Mouse (Mus musculus) CH12.LX (cell line): ENCODE data around the gene Lef1.

ENCODE experiments used
- CTCF ChIP-seq, 2 experiments: IDR thresholded peaks in 1 of 2; conservative IDR thresholded peaks in 1 of 2; 2 replicates each; pipeline ENCODE4 v1.5.1; 2011 to 2012; ENCODE audit warnings: low read depth in 2 of 2, low read length in 2 of 2, improper control_type of control experiment in 1 of 2, inconsistent platforms in 1 of 2, mild to moderate bottlenecking in 1 of 2, moderate library complexity in 1 of 2
- JUN ChIP-seq: IDR thresholded peaks from 2 replicates; pipeline ENCODE4 v1.6.1; 2011; ENCODE audit warnings: low read depth, mild to moderate bottlenecking, low read length, improper control_type of control experiment, moderate library complexity; ENCODE audit not compliant: insufficient read depth
- MYC ChIP-seq: IDR thresholded peaks from 2 replicates; pipeline ENCODE4 v1.6.1; 2011; ENCODE audit warnings: low read depth, mild to moderate bottlenecking, improper control_type of control experiment, low read length
- POLR2AphosphoS2 ChIP-seq: IDR thresholded peaks from 2 replicates; pipeline ENCODE4 v1.6.1; 2011; ENCODE audit warnings: low read depth, low read length, improper control_type of control experiment
- RAD21 ChIP-seq: IDR thresholded peaks from 2 replicates; pipeline ENCODE4 v1.6.1; 2011; ENCODE audit warnings: low read depth, mild to moderate bottlenecking, low read length, improper control_type of control experiment, moderate library complexity

DNA sequence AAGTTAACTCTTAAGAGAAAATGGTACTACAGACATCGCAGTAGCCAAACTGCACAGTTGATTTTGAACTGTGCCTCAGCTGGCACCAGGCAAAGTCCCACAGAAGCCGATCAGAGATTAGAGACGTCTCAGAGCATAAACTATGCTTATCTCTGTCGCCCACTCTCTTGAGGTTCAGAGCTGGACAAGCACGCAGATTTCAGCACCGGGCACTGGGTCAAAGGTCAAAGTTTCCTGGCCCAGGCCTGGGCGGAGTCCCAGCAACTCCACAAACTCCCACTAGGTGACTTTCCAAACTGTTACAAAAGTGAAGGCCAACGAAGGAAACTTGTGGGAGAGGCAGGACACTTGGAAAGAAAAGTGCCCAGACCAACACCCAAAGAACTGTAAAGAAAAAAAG lies 160.9 kb downstream of the Lef1 start:
- no peak for TF ChIP-seq CTCF (conservative IDR thresholded peaks at IDR 0.05 in 1 of 2, IDR thresholded peaks at IDR 0.05 in 1 of 2; ENCODE audit: low read depth in 2 of 2, low read length in 2 of 2)
- no peak for TF ChIP-seq RAD21
- no peak for TF ChIP-seq POLR2AphosphoS2
- TF ChIP-seq MYC, result no peak
- TF ChIP-seq JUN, result no peak
